20 mouse cellular contexts compared by ENCODE assay signal in genomic region chr4:53174906-53175305, GRCm38 (mm10). TPM values are rescaled to one million over a fixed set of nuclear protein-coding genes. Genes with fewer than 3 reads are reported as not detected.
A peak's percentile ranks its signal among the peaks of the same experiment; 100 is the strongest.
DNase-seq lines count a peak whose midpoint lies in the region; ATAC-seq and TF ChIP-seq lines count a peak whose summit lies in the region.
"Had no signal": no experiment of that assay in that cellular context is flagged by ENCODE, and none has a peak within 500 bp of the region (broad histone marks: within the 10 kb centered on the region; RNA-seq: fewer than 3 reads in every experiment).

No protein-coding gene starts in this region.

- no peak overlapping the region for H3K9ac ChIP-seq in lung, embryonic 15.5 days
- H3K9ac ChIP-seq in lung, postnatal 0 days (replicated peaks; ENCODE audit: low read depth), result no peak overlapping the region
- H3K9ac ChIP-seq: embryonic facial prominence, embryonic 12.5 days; forebrain, embryonic 12.5 days had no signal

- H3K4me2 ChIP-seq in lung, embryonic 15.5 days, result no peak overlapping the region
- no peak overlapping the region for H3K4me2 ChIP-seq in lung, postnatal 0 days (replicated peaks; ENCODE audit: low read depth, low read length)
- H3K4me2 ChIP-seq: embryonic facial prominence, embryonic 12.5 days; forebrain, embryonic 12.5 days had no signal

- no peaks in the 10 kb centered on the region for H3K36me3 ChIP-seq in lung, embryonic 15.5 days
- no peaks in the 10 kb centered on the region for H3K36me3 ChIP-seq in lung, postnatal 0 days (ENCODE audit: insufficient read depth, low read length)
- H3K36me3 ChIP-seq: embryonic facial prominence, embryonic 10.5 days; embryonic facial prominence, embryonic 12.5 days; forebrain, embryonic 10.5 days; forebrain, embryonic 12.5 days had no signal

- TF ChIP-seq CTCF in lung, postnatal 0 days (IDR thresholded peaks at IDR 0.05), result no peak
- TF ChIP-seq CTCF in lung, adult 2 months (IDR thresholded peaks at IDR 0.05; ENCODE audit: insufficient read depth, low read length), result no peak

- H3K4me3 ChIP-seq in lung, embryonic 15.5 days, result no peak overlapping the region
- H3K4me3 ChIP-seq in lung, postnatal 0 days (ENCODE audit: low read depth, low read length), result no peak overlapping the region
- no peak overlapping the region for H3K4me3 ChIP-seq in lung, adult 2 months (replicated peaks; ENCODE audit: extremely low read depth, low read depth, low read length)
- H3K4me3 ChIP-seq: embryonic facial prominence, embryonic 10.5 days; embryonic facial prominence, embryonic 12.5 days; forebrain, embryonic 10.5 days; forebrain, embryonic 12.5 days had no signal

- H3K27me3 ChIP-seq in lung, embryonic 15.5 days, result no peaks in the 10 kb centered on the region
- H3K27me3 ChIP-seq in lung, postnatal 0 days (replicated peaks; ENCODE audit: insufficient read depth, low read length), result no peaks in the 10 kb centered on the region
- H3K27me3 ChIP-seq: embryonic facial prominence, embryonic 12.5 days; forebrain, embryonic 12.5 days had no signal

- no peak for TF ChIP-seq EP300 in lung, postnatal 0 days (IDR thresholded peaks at IDR 0.05)

- H3K9me3 ChIP-seq in lung, embryonic 15.5 days, result no peaks in the 10 kb centered on the region
- H3K9me3 ChIP-seq in lung, postnatal 0 days (ENCODE audit: low read length), result no peaks in the 10 kb centered on the region
- H3K9me3 ChIP-seq: embryonic facial prominence, embryonic 10.5 days; embryonic facial prominence, embryonic 12.5 days; forebrain, embryonic 10.5 days; forebrain, embryonic 12.5 days had no signal

- TF ChIP-seq POLR2A in lung, adult 2 months (IDR thresholded peaks at IDR 0.05; ENCODE audit: borderline replicate concordance, extremely low read depth, low read depth, low read length), result no peak

- ATAC-seq in lung, embryonic 15.5 days (ENCODE audit: borderline replicate concordance, extremely low read depth, low FRiP score, low TSS enrichment), result peak; percentile 24; the same call in 1 of the 2 replicates
- peak; percentile 40; the same call in 1 of the 2 replicates for ATAC-seq in lung, postnatal 0 days
- ATAC-seq: forebrain, embryonic 14.5 days; forebrain, embryonic 16.5 days had no signal

- H3K27ac ChIP-seq in lung, embryonic 15.5 days, result no peak overlapping the region
- H3K27ac ChIP-seq in lung, postnatal 0 days (ENCODE audit: low read length), result no peak overlapping the region
- H3K27ac ChIP-seq: embryonic facial prominence, embryonic 10.5 days; embryonic facial prominence, embryonic 12.5 days; forebrain, embryonic 10.5 days; forebrain, embryonic 12.5 days had no signal

- 52% methylated on average over 7 of the region's 7 CpGs for WGBS in lung, embryonic 15.5 days
- WGBS in lung, postnatal 0 days, result 56% methylated on average over 7 of the region's 7 CpGs
- 68% methylated on average over 7 of the region's 7 CpGs for WGBS in lung, adult 2 months

- peak; percentile 34 for DNase-seq in adrenal gland, postnatal 14 days
- DNase-seq in adrenal gland, postnatal 25 days, result no peak
- no peak for DNase-seq in lung, postnatal 25 days (ENCODE audit: low spot score)
- peak; percentile 60 for DNase-seq in lung, postnatal 0 days (ENCODE audit: low spot score)
- no peak for DNase-seq in lung, adult 2 months
- peak; percentile 52 for DNase-seq in fat pad, adult 2 months (ENCODE audit: extremely low read depth, low read depth, low spot score)
- DNase-seq in thymus, postnatal 25 days, result no peak
- DNase-seq: adrenal gland, adult 2 months; cerebellum, adult 11-12 months; cerebellum, adult 2 months; cerebellum, adult 9-10 months; cerebellum, postnatal 10 days; cerebellum, postnatal 25 days had no signal

- peaks cover 2% of the 10 kb centered on the region; the same call in 1 of the 2 replicates for H3K4me1 ChIP-seq in lung, embryonic 15.5 days
- no peaks in the 10 kb centered on the region; the same call in 1 of the 2 replicates for H3K4me1 ChIP-seq in lung, postnatal 0 days (ENCODE audit: insufficient read depth, low read depth, low read length)
- H3K4me1 ChIP-seq in lung, adult 2 months (ENCODE audit: control insufficient read depth, insufficient read depth, low read length), result no peaks in the 10 kb centered on the region
- H3K4me1 ChIP-seq: forebrain, embryonic 12.5 days had no signal

RNA-seq across cellular contexts. Expression of gene Abca1, which starts 15.2 kb away (rescaled TPM):
- 164 and 209 TPM in 2 replicates for total RNA-seq in adrenal gland, postnatal 14 days (2021)
- 165 and 265 TPM in 2 replicates for total RNA-seq in adrenal gland, postnatal 25 days (2021)
- 9.1 and 9.3 TPM in 2 replicates for polyA plus RNA-seq in lung, embryonic 15.5 days (2015; fragmentation: Nextera tagmentation; extraction: Ambion mirVana)
- polyA plus RNA-seq in lung, postnatal 0 days (2015; fragmentation: Nextera tagmentation; extraction: Ambion mirVana), result 3.7 and 4.6 TPM in 2 replicates
- 7.8 and 13.2 TPM in 2 replicates for polyA plus RNA-seq in lung, adult 2 months (2012; rRNA removed)

Comparison
In these comparisons a context has a peak if more than half of its experiments do, and no peak if none do; other contexts are left out.
1. DNase-seq: peak in adrenal gland, postnatal 14 days (single experiment), lung, postnatal 0 days (single experiment) and fat pad, adult 2 months (single experiment); none in adrenal gland, postnatal 25 days (single experiment), lung, postnatal 25 days (single experiment), lung, adult 2 months (single experiment) and thymus, postnatal 25 days (single experiment).